Mouse (Mus musculus) liver, adult 2 months (tissue): ENCODE measurements around the gene Irak3. TPM values are rescaled to one million over a fixed set of nuclear protein-coding genes. Genes with fewer than 3 reads are reported as not detected.

ENCODE experiments used
- DNase-seq: peaks from one replicate; pipeline ENCODE4 v3.0.0-alpha.2; 2011; ENCODE audit warnings: low read depth, low spot score; ENCODE audit errors: extremely low read depth
- H3K27ac ChIP-seq: fragments of 200-500 bp; replicated peaks from 2 replicates; pipeline ENCODE4 v1.5.1; 2012; ENCODE audit warnings: low read depth, mild to moderate bottlenecking, control low read depth, inconsistent platforms, low read length; ENCODE audit not compliant: insufficient read depth
- H3K27me3 ChIP-seq: fragments of 200-500 bp; 2 replicates; pipeline ENCODE4 v1.6.1; 2012; ENCODE audit warnings: mild to moderate bottlenecking, moderate library complexity, low read length, inconsistent platforms; ENCODE audit not compliant: control insufficient read depth, insufficient read depth
- H3K36me3 ChIP-seq: fragments of 200-500 bp; 2 replicates; pipeline ENCODE4 v1.6.1; 2012; ENCODE audit warnings: low read length, inconsistent platforms; ENCODE audit not compliant: control insufficient read depth, insufficient read depth
- H3K4me1 ChIP-seq: fragments of 200-500 bp; 2 replicates; pipeline ENCODE4 v1.6.1; 2011; ENCODE audit warnings: low read length; ENCODE audit not compliant: control insufficient read depth, insufficient read depth
- H3K4me3 ChIP-seq: fragments of 200-500 bp; 2 replicates; pipeline ENCODE4 v1.5.1; 2011; ENCODE audit warnings: low read depth, mild to moderate bottlenecking, control low read depth, low read length, moderate library complexity; ENCODE audit not compliant: insufficient read depth
- H3K79me2 ChIP-seq: fragments of 200-500 bp; 2 replicates; pipeline ENCODE4 v1.6.1; 2012; ENCODE audit warnings: inconsistent platforms, mild to moderate bottlenecking, low read length, moderate library complexity; ENCODE audit not compliant: control insufficient read depth, insufficient read depth
- H3K9ac ChIP-seq: fragments of 200-500 bp; 2 replicates; pipeline ENCODE4 v1.6.1; 2012; ENCODE audit warnings: low read depth, mild to moderate bottlenecking, control low read depth, inconsistent platforms, low read length
- CTCF ChIP-seq: fragments of 200-500 bp; IDR thresholded peaks from 2 replicates; pipeline ENCODE4 v1.5.1; 2011; ENCODE audit warnings: low read depth, low read length, control low read depth
- POLR2A ChIP-seq: fragments of 200-500 bp; IDR thresholded peaks from 2 replicates; pipeline ENCODE4 v1.6.1; 2011; ENCODE audit warnings: low read length, control low read depth; ENCODE audit not compliant: insufficient read depth; ENCODE audit errors: extremely low read depth
- whole genome bisulfite sequencing: fragments of 180-500 bp; shearing (Covaris S2); methylation state at CpG from one replicate; pipeline ENCODE4 v1.1.7; 2018; 5-methylcytosine and 5-hydroxymethylcytosine counted together
- polyA plus RNA-seq: library from polyadenylated mRNA; depleted of rRNA; stranded (reverse); fragments of >200 nt; gene quantifications from 2 replicates; pipeline ENCODE4 v1.2.3, GENCODE M21; 2012
- total RNA-seq: library from RNA; depleted of rRNA; stranded (reverse); fragments of >200 nt; gene quantifications from 2 replicates; pipeline ENCODE4 v1.2.3, GENCODE M21; 2014

Gene Irak3
- total and polyA plus RNA-seq, 2 experiments, result 0.49 to 1.1 TPM

DNA sequence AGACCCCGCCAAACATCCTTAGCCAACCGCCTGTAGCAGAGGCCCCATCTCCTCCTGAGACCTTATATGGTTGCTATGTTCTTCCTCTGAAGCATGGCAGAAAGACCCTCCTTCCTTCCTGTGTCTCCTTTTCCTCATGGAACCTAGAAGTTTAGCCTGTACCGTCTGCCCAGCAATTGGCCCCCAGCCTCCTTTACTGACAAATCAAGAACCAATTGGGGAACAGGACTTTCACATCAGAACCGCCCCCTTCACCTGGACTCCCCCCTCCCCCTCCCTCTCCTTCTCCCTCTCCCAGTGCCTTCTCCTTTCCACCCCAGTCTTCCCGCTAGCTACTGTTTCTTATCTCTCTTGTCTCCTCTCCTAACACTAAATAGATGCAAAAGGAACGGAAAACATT is 37.5 kb upstream of the Irak3 start:
- no peaks in the 10 kb centered on the region; the same call in 1 of the 2 replicates for H3K27me3 ChIP-seq
- H3K27ac ChIP-seq, result no peak overlapping the region
- no peak for TF ChIP-seq CTCF
- TF ChIP-seq POLR2A, result no peak
- H3K79me2 ChIP-seq, result no peaks in the 10 kb centered on the region
- 53% methylated on average over 6 of the region's 6 CpGs for WGBS
- H3K4me1 ChIP-seq, result no peaks in the 10 kb centered on the region
- H3K4me3 ChIP-seq, result no peak overlapping the region
- no peak overlapping the region for H3K9ac ChIP-seq
- no peaks in the 10 kb centered on the region for H3K36me3 ChIP-seq
- no peak for DNase-seq

- Histone ChIP-seq H3K27me3 (no peaks in the 10 kb centered on the region), H3K4me3 (no peak overlapping the region), H3K36me3 (no peaks in the 10 kb centered on the region), H3K9ac (no peak overlapping the region), H3K27ac (no peak overlapping the region), H3K4me1 (peaks cover 2% of the 10 kb centered on the region; the same call in 1 of the 2 replicates), H3K79me2 (no peaks in the 10 kb centered on the region)
- TF ChIP-seq POLR2A, result no peak
- TF ChIP-seq CTCF, result no peak
- DNase-seq, result no peak
- 84% methylated on average over 8 of the region's 8 CpGs for WGBS
Measured at GRCm38 (mm10) chr10:120238241-120238640, 36.3 kb upstream of the Irak3 start.

GRCm38 (mm10) chr10:120236855-120237254 is 34.9 kb upstream of the Irak3 start:
- peaks cover 2% of the 10 kb centered on the region; the same call in 1 of the 2 replicates for H3K4me1 ChIP-seq
- 83% methylated on average over 9 of the region's 9 CpGs for WGBS
- TF ChIP-seq POLR2A (no peak), CTCF (no peak)

GRCm38 (mm10) chr10:120233655-120234367 is 31.9 kb upstream of the Irak3 start:
- WGBS, result 27% methylated on average over 18 of the region's 18 CpGs
- Histone ChIP-seq H3K79me2 (no peaks in the 10 kb centered on the region), H3K9ac (peak overlapping the region; percentile 58), H3K4me1 (peaks cover 2% of the 10 kb centered on the region; the same call in 1 of the 2 replicates), H3K4me3 (peak overlapping the region; percentile 3), H3K27ac (no peak overlapping the region), H3K27me3 (no peaks in the 10 kb centered on the region), H3K36me3 (peaks cover 19% of the 10 kb centered on the region; the same call in 1 of the 2 replicates)
- peak; percentile 62 for DNase-seq
- TF ChIP-seq CTCF (peak; percentile 46), POLR2A (no peak)

More at GRCm38 (mm10) chr10:120236855-120237254, 34.9 kb upstream of the Irak3 start:
- H3K79me2 ChIP-seq, result no peaks in the 10 kb centered on the region
- H3K36me3 ChIP-seq, result peaks cover 5% of the 10 kb centered on the region; the same call in 1 of the 2 replicates
- H3K27ac ChIP-seq, result no peak overlapping the region
- no peaks in the 10 kb centered on the region for H3K27me3 ChIP-seq
- H3K4me3 ChIP-seq, result no peak overlapping the region
- no peak overlapping the region for H3K9ac ChIP-seq
- no peak for DNase-seq

GRCm38 (mm10) chr10:120231718-120232117 is 29.8 kb upstream of the Irak3 start:
- DNase-seq, result peak; percentile 41
- TF ChIP-seq POLR2A, result no peak
- TF ChIP-seq CTCF, result peak; percentile 89
- no peak overlapping the region for H3K27ac ChIP-seq
- H3K4me3 ChIP-seq, result no peak overlapping the region
- no peaks in the 10 kb centered on the region for H3K27me3 ChIP-seq
- peaks cover 23% of the 10 kb centered on the region for H3K36me3 ChIP-seq
- peaks cover 11% of the 10 kb centered on the region; the same call in 1 of the 2 replicates for H3K79me2 ChIP-seq
- H3K4me1 ChIP-seq, result peaks cover 4% of the 10 kb centered on the region; the same call in 1 of the 2 replicates
- 44% methylated on average over 5 of the region's 5 CpGs for WGBS
- no peak overlapping the region for H3K9ac ChIP-seq
